Mouse (Mus musculus): Measurements from ENCODE around the gene Rmdn3. TPM values are rescaled to one million over a fixed set of nuclear protein-coding genes. Genes with fewer than 3 reads are reported as not detected.

Gene Rmdn3
- polyA plus RNA-seq, 1 experiment from 2014 or later: 52.9 TPM

Other genes starting within 250 kb of the Rmdn3 start
- 4.6 and 4.7 TPM in 2 replicates for gene Chst14, start 230.5 kb downstream of the Rmdn3 start, polyA plus RNA-seq (2015; fragmentation: Nextera tagmentation; extraction: Ambion mirVana)
- gene Ccdc32, start 127.6 kb downstream of the Rmdn3 start, polyA plus RNA-seq (2015; fragmentation: Nextera tagmentation; extraction: Ambion mirVana): 40.7 and 44.6 TPM in 2 replicates
- 4.1 and 4.5 TPM in 2 replicates for gene Rpusd2, start 122.2 kb downstream of the Rmdn3 start, polyA plus RNA-seq (2015; fragmentation: Nextera tagmentation; extraction: Ambion mirVana)
- gene Knl1, start 109.9 kb downstream of the Rmdn3 start, polyA plus RNA-seq (2015; fragmentation: Nextera tagmentation; extraction: Ambion mirVana): 4.5 and 8.4 TPM in 2 replicates
- gene Rad51, start 44.2 kb downstream of the Rmdn3 start, polyA plus RNA-seq (2015; fragmentation: Nextera tagmentation; extraction: Ambion mirVana): 5.8 and 7.5 TPM in 2 replicates
- gene Gchfr, start 10.7 kb upstream of the Rmdn3 start, polyA plus RNA-seq (2015; fragmentation: Nextera tagmentation; extraction: Ambion mirVana): 7.3 and 9.4 TPM in 2 replicates
- gene Gm14137, start 17.5 kb upstream of the Rmdn3 start, polyA plus RNA-seq (2015; fragmentation: Nextera tagmentation; extraction: Ambion mirVana): 1.2 and 1.5 TPM in 2 replicates
- 62.4 and 62.6 TPM in 2 replicates for gene Zfyve19, start 51.6 kb upstream of the Rmdn3 start, polyA plus RNA-seq (2015; fragmentation: Nextera tagmentation; extraction: Ambion mirVana)
- gene Dnajc17, start 51.8 kb upstream of the Rmdn3 start, polyA plus RNA-seq (2015; fragmentation: Nextera tagmentation; extraction: Ambion mirVana): 25.9 and 28.5 TPM in 2 replicates
- gene Ppp1r14d, start 72.9 kb upstream of the Rmdn3 start, polyA plus RNA-seq (2015; fragmentation: Nextera tagmentation; extraction: Ambion mirVana): not detected in 2 replicates
- gene Spint1, start 80.3 kb upstream of the Rmdn3 start, polyA plus RNA-seq (2015; fragmentation: Nextera tagmentation; extraction: Ambion mirVana): 0.36 and 0.72 TPM in 2 replicates
- 47.5 and 53.8 TPM in 2 replicates for gene Rhov, start 114.2 kb upstream of the Rmdn3 start, polyA plus RNA-seq (2015; fragmentation: Nextera tagmentation; extraction: Ambion mirVana)
- 30.2 and 31.7 TPM in 2 replicates for gene Vps18, start 131.7 kb upstream of the Rmdn3 start, polyA plus RNA-seq (2015; fragmentation: Nextera tagmentation; extraction: Ambion mirVana)
- 4.4 and 5.0 TPM in 2 replicates for gene Dll4, start 168.8 kb upstream of the Rmdn3 start, polyA plus RNA-seq (2015; fragmentation: Nextera tagmentation; extraction: Ambion mirVana)
- gene Chac1, start 194.2 kb upstream of the Rmdn3 start, polyA plus RNA-seq (2015; fragmentation: Nextera tagmentation; extraction: Ambion mirVana): 9.5 and 10.5 TPM in 2 replicates

All from midbrain, embryonic 16.5 days (tissue).